Mouse (Mus musculus): ENCODE measurements around the gene Hebp1.

DNA sequence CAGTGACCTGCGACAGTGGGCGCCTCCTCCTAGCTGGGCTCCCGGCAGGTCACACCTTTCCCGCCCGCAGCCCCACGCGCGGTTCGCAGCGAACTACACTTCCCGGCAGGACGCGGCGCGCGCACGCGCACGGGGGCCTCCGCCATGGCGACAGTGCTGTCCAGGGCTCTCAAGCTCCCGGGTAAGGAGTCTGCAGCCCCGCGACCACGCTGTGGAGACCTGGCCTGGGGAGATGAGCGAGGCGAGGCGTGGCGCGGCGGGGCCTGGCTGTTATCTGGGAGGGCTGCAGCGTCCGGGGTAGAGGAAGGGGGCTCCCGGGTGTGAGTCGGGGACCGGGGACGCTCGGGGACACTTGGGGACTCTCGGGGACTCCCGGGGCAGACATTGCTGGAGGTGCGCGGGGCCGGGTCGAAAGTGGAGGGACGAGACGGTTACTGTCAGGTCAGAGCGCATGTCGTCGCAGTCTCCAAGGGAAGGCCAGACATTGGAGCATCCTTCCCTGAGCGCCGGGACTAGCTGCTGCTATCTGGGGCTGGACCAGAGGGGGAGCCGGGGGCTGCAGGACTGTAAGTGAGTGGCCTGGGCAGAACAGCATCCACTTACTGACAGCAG, at the start of gene Hebp1, which contains the start of gene Fam234b:
- TF ChIP-seq CTCF (IDR thresholded peaks at IDR 0.05; ENCODE audit: extremely low read depth, insufficient read length, insufficient replicate concordance, low read depth, low read length) (no peak), POLR2A (IDR thresholded peaks at IDR 0.05; ENCODE audit: low read depth, low read length) (peak; percentile 44)
